Mouse (Mus musculus): ENCODE measurements around the gene Syt8. TPM values are rescaled to one million over a fixed set of nuclear protein-coding genes. Genes with fewer than 3 reads are reported as not detected.

The Syt8 gene
- total and polyA plus RNA-seq, 3 experiments, result 0.16 TPM; not detected in 2

DNA sequence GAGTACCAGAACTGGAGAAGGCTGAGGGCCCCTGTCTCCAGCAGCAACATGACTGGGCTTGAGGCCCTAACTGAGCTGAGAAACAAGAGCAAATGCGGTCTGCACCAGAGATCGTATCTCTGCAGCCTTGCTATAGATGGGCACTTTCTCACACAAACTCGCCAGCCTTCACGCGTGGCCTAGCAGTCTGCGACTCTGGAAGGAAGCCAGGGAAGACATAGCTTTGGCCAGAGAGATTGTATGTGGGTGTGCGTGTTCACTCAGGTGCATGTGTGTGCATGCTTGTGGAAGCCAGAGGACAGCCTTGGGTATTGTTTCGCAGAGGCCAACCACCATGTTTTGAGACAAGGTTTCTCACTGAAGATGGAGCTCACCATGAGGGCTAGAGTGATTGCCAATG lies 26.0 kb upstream of the Syt8 start:
- DNase-seq, result no peak

DNA sequence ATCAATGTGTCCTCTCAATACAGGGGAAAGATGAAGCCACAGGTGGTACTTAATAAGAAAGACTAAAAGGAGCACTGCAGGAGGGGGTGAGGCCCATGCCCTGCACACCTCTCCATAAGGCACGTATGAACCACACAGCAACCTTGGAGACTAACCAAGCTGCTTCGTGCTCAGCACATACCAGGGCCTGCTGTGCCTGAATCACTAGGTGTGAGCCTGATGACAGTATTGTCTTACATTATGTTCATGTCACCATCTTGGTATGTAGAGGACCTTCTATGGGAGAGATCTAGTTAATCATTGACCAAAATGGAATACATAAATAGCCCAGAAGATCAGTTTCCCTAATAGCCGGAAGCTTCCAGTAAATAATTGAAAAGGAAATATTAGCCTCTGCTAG lies 25.0 kb upstream of the Syt8 start:
- DNase-seq, result no peak

DNA sequence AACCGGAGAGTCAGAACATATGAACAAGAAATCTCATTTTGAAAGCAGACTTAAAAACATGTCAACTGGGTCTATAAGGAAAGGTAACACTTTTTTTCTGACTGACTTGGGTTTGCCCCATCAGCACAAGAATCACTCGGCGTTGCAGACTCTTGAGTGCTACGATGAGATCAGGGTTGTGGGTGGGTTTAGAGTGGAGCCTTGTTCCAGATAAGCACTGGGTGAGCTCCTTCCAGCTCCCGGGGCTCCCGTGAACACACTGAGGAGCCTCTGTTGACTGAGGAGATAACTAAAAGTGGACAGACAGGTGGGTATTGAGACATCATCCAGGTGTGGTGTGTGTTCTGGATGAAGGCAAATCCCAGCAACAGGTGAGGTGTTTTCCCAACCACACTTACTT lies 21.4 kb upstream of the Syt8 start:
- DNase-seq, result no peak

DNA sequence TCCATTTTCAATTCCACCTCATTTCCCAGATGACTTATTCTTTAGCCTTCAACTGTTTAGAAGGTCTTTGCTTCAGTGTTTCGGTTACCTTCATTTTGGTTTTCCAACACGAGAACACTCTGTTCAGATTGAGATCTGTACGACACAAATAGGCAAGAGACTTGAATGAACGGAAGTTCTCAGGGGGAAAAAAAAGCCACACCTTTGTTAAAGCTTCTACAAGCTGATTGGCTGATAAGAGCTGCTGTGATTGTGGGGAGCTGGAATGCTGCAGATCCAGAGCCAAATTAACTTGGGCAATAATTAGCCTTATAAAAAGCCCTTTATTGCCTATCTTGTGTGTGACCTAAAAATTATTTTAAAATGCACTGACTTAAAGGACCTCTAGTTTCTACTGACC lies 19.3 kb upstream of the Syt8 start:
- no peak for DNase-seq

DNA sequence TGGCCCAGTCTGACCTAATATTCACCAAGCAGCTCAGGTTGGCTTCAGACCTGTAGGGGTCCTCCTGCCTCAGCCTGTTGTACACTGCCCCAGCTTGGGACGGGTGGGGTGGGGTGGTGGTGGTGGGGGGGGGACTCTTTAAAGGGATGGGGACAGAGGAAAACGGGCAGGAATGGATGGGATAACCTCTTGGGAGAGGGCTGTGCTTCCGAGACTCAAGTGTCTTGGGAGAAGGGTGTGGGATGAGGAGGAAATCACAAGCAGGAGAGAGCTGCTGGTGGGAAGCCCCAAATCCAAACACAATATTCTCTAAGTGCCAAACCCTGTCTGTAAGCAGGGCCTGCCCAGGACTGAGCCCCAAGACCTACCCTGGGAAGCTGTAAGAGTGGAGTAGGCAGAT lies 18.4 kb upstream of the Syt8 start:
- no peak for DNase-seq

DNA sequence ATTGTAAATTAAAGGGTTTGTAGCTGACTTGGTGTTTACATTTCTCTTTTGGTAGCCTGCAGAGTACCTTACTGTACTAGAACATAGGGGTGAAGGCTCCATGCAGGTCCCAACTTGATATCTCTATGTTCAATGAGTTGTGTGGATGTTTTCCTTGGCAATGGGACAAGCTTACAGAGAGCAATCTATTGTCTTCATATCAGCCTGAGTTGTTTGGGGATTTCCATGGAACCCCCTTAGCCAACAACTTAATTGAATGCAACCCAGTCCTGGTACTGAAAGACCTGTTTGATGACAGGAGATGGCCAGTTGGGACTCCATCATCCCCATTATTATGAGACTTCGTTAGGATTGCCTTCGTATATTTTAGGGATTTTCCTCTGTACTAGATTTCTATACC lies 16.6 kb upstream of the Syt8 start:
- no peak for DNase-seq

DNA sequence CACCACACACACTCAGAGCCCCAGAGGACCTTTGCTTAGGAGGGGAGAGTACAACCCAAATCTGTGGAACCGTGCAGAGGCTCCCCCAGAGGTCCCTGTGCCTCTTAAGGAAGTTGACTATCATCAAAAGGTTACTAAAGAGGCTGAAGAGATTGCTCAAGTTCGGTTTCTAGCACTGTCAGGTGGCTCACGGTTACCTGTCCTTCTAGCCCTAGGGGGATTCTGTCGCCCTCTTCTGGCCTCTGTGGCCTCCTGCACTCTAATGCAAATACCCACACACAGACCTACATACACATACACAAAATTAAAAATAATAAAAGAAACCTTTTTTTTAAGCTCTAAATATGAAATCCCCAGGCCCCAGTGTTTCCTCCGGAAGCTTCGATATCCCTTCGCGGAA lies 16.0 kb upstream of the Syt8 start:
- DNase-seq, result no peak

DNA sequence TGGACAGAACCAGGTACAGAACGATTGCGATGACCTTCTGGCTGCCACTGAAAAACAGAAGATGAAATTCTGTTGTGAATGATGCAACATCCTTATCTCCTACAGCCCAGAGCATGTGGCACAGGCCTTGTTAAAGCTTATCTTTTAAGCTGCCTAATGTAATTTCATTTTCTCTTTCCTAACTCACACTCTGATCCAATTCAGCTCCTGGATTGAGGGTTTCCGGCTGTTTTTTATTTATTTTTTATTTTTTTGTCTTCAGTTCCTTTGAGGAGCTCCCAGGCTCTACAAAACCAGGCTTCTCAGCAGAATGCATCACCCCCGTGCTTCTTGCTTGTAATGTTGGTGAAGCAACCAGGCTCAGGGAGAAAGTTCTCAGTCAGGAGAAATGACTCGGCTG lies 14.8 kb upstream of the Syt8 start:
- DNase-seq, result no peak

DNA sequence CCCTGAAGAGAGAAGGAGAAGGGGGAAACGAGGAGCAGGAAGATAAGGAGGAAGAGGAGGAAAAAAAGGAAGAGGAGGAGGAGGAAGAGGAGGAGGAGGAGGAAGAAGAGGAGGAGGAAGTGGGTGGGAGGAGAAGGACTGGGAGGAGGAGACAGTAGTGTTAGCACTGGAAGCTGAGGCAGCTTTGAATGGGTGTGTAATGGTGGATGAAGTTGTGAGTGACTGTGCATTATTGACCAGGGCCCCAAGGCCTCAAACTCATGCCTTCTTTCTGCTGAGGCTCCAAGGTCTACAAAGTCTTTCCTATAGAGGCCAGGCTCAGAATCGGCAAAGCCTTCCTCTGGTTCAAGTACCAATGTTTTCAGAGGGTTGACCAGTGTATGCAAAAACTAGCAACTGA lies 12.8 kb upstream of the Syt8 start:
- DNase-seq, result no peak

DNA sequence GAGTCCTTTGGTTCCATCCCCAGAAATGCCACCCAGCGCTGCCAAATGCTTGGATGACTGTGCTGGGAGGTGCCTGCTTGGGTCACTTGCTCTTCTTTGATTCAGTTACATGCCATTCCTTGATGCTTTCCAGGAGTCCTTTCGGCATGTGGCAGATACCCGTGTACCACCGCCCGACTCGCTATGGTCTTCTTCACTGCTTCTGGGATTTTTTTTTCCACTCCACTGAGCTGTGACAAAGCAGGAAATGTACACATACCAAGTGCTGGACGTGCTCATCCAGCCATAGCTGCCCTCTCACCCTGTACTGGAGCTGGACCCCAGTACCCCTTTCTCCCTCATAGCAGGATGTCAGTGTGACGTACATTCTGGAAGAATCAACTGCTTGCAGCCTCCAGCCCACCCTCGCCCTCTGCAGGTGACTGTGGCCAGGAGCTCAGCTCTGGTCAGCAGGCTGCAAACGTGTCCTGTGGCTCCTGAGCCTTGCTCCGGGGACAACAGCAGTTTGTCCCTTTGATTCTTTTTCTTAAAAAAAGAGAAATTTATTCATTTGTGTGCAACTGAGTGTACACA lies 8.9 kb upstream of the Syt8 start:
- DNase-seq, result no peak

DNA sequence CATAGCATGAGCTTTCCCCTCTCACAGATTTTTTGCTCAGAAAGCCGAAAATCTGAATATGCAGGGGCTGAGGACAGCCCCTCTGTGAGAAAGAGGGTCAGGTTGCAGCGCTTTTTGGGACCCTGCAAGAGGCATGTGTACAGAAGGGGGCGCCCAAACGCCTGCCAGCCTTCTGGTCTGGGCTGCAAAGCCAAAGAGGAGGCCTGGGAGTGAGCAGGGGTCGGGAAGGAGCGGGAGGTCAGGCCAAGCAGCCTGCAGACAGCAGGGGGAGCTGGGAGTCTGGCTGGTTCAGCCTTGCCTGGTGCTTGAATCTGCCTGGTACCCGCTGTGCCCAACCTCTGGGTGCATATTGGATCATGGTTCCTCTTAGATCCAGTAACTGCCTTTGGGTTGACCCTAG lies 6.4 kb upstream of the Syt8 start:
- no peak for DNase-seq

DNA sequence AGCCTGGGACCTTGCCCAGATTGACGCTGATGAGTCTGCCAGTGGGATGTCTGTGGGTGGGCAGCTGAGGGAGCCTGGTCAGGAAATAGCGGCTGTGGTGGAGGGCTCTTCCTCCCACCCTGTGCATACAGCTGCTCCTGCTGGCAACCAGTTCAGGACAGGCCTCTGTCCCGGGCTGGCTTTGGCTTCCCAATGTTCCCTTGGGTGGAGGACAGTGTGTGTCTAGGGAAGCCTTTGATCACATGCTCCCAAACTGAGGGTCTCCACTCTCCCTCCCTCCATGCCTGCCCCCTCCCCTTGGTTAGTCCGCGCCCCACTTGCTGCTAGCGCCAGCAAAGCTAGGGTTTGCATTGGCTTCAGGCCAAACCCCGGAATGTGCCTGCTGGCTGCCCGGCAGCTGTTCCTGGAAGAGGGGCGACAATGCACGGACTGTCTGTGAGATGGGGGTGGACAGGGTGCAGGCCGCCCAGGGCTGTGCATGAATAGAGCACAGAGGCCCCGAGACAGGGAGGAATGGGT lies 4.4 kb upstream of the Syt8 start:
- no peak for DNase-seq

DNA sequence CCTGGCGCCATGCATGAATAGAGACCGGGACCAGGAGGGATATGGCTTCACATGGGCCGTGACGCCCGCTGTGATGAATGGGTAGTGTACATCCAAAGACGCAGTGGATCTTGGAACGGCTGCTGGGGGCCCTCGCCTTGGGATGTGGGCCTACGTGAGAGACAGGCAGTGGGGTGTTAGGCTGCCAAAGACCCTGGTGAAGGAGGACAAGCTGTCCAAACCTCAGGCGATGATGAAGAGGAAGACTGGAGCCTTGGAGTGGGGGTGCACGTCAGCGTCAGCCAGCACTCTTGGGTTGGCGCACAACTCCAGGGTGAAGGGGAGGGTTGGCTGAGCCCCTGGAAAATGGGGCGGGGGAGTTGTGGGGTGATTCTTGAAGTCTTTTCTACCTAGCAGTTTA lies 3.5 kb upstream of the Syt8 start:
- no peak for DNase-seq

DNA sequence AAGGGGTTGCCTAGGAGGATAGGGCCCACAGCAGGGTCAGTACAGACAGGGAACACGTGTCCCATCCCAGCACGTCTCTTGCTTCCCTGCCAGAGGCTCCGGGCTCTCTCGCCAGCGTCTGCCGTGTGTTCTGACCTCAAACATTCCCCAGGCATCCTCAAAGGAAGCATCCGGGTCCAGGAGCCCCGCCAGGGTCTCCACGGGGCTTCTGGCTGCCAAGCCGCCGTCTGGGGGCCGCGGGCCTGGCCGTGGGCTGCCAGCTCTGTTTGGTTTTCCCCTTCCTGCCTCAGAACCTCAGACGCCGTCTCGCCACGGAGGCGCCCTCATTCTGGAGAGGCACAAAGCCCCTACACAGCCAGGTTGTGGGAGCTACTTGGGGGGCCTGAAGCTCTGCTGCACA lies 1.0 kb upstream of the Syt8 start:
- DNase-seq, result no peak

DNA sequence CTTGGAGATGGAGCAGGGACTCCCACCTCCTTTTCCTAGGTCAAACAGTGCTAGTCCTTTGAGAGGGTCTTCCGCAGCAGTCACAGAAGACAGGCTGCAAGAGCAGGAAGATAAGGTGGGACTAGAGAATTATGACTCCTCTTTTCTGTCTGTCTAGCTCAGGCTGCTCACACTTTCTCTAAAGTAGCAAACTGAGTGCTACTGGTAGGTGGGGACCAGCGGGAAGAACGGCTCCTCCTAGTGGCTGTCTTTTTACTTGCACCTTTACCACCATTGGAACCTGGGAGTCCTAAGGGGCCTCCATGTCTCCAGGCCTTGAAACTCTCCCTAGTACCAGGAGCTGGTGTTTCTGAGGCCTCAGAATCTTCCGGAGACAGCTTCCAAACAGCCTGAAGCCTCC lies 874 bp downstream of the Syt8 start:
- DNase-seq, result peak; percentile 61

DNA sequence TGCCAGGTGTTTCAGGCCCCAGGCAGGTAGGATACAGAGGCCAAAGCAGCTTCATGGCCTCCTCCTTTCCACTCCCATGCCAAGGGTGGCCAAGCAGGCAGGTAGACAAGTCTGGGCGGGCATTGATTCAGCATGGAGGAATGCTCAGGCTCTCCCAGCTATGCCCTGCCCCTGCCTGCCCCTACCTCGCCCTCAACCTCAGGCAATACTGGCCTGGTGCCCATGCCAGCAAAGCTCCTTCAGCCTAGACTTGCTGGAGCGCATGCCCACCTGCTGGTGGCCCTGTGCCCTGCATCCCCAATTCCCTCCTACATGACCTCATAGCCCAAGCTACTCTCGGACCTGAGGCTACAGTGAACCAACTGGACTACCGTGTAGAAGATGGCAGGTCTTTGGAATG lies 2.7 kb downstream of the Syt8 start:
- no peak for DNase-seq

DNA sequence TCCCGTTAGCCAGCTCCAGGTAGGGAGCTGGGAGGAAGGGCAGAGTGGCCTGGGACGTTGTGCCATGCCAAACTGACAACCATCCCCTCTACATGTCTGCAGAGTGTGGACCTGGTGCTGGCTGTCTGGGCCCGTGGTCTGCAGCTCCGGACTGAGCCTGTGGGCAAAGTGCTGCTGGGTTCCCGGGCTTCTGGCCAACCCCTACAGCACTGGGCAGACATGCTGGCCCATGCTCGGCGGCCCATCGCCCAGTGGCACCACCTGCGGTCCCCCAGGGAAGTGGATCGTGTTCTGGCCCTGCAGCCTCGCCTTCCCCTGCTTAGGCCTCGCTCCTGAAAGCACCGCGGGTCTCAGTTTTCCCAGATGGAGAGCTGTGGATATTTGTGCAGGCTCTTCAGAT lies 5.3 kb downstream of the Syt8 start:
- DNase-seq, result no peak

DNA sequence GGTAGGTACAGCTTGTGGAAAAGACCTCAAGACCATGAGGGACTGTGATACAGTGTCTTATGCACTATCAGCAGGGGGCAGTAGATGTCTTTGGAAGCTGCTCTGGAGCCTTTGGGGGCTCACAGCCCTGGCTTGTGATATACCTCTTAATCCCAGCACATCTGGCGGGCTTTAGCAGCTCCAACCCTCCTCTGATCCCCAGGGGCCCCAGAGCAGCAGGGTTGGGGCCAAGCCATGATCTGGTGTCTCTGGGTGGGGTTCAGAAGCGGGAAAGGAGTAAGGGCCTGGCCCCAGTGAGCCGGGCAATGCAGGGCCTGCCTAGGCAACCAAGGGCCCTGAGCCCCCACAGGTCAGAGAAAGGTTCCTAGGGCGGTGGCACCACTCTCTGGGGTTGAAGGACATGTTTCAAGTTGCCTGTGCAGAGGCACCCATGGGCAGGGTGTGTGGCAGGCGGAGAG lies 6.0 kb downstream of the Syt8 start:
- no peak for DNase-seq

DNA sequence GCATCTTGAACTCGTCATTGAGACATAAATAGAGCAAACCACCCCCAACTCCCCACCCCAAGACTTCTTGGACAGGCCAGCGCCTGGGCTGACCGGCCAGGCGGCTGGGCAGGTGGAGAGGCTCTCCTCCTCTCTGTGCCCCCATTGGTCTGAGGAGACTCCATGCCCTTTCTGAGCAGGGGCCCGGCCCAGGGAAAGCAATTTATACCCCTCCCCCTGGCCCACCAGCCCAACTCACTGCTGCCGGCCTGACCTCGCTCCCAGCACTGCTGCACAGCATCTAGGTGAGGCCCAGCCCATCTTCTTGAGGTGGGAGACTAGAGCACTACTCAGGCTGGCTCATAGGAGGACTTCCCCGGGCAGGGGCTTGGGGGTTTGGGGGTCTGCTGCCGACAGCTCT lies 6.9 kb downstream of the Syt8 start, which contains the start of gene Tnni2:
TSS of gene Tnni2 (plus strand) at position 224 of the 400 bp plus-strand sequence.
- no peak for DNase-seq

DNA sequence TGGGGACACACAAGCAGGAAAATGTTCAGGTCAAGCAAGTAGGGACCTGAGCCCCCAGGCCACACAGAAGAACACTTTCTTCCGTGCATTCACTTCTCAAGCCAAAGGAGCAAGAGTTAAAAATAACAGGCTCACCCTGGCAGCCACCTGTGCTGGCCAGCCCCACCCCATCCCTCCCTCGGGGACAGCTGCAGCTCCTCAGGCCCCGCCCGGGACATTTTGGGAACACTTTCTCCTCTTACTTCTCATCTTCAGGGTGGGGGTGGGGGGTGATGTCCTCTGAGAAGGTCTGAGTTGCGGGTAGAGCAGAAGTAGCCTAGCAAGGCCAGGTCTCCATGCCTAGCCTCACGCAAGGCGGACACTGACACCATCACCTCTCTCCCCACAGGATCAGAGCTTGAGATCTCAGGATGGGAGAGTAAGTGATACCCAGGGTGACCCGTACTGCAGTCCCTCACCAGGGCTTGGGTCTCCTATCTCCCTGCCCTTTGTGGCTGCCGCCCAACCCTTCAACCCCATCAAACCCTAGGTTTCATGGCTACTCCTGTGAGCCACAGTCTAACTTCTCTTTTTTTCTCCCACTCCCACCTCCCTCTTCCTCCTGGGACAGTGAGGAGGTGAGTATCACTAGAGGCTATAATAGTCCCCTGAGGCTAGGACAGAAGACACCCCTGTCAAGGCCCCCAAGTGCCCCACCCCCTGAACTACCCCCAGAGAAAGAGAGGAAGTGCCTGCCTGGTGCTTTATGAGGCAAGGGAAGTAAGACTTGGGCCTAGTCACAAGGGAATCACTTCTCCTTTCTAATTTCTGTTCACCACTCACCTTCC lies 7.6 kb downstream of the Syt8 start:
- DNase-seq, result no peak

DNA sequence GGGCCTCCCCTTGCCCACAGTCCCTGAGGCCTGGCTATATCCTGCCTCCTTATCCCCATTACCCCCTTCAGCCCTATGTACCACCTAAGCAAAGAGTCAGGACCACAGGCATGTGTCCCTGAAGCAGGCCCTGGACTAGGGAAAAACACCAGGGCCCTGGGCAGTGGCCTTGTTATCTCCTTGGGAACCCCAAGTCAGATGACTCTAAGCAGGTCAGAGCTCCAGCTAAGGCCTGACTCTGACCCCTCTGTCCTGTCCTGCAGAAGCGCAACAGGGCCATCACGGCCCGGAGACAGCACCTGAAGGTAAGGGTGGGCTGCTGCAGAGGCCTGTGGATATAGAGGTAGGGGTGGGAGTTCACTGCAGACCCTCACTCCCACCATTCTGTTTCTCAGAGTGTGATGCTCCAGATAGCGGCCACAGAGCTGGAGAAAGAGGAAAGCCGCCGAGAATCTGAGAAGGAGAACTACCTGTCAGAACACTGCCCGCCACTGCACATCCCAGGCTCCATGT lies 8.3 kb downstream of the Syt8 start:
- no peak for DNase-seq

DNA sequence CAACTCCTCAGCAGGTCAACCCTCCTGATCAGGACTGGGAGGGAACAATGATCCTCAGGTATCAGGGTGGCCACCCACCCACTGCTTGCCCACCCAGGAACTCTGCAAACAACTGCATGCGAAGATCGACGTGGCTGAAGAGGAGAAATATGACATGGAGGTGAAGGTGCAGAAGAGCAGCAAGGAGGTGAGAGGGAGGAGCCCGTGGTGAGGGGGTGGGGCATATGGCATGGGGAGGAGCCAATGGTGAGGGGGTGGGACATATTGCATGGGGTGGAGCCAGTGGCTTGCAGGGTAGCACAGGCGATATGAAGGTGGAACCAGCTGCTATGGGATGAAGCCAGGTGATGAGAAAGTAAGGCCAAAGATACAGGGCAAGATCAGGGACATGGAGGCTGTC lies 8.8 kb downstream of the Syt8 start:
- DNase-seq, result no peak

DNA sequence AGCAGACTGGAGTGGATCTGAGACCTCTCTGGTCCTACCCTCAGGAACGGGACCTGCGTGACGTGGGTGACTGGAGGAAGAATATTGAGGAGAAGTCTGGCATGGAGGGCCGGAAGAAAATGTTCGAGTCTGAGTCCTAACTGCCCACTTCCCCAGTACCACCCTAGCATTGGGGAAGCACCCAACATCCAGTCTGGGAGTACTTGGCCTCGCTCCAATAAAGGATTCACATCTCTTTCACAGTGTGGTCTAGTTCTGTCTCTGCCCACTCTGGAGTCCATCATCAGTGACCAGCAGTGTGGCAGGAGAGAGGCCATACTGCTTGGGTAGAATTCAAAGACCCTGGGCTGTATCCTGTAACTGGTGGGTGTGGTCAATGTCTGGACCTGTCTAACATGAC lies 9.5 kb downstream of the Syt8 start:
- DNase-seq, result no peak

DNA sequence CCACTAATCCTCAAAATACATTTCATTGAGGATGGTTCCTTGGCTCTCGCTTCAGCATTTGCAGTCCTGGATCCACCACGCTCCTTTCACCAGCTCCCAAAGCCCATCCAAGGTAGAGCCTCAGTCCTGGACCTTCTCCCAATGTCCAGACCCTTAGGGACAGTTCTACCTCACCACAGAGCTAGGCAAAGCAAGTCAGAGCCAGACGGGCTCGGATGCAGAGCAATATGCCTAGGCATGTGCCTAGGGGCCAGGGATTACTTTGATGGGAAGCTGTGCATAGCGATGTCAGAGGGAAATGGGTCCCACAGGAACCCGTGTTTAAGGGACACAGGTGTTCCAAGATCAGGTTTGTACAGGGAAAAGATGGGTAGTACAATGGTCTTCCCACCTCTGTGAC lies 10.7 kb downstream of the Syt8 start:
- DNase-seq, result no peak
